Mouse (Mus musculus): ENCODE measurements around the gene Rab3il1.

Gene Rab3il1

GRCm38 (mm10) chr19:9982852-9983542, 18.5 kb upstream of the Rab3il1 start:
- DNase-seq (ENCODE audit: low read depth in 2 of 2, low spot score in 2 of 2), result no peak

- DNase-seq (ENCODE audit: low read depth in 2 of 2, low spot score in 2 of 2), result no peak
Observed at GRCm38 (mm10) chr19:9984111-9985055, 17.1 kb upstream of the Rab3il1 start.

GRCm38 (mm10) chr19:9985190-9985899, 16.1 kb upstream of the Rab3il1 start:
- DNase-seq (ENCODE audit: low read depth in 2 of 2, low spot score in 2 of 2), result no peak

- no peak for DNase-seq (ENCODE audit: low read depth in 2 of 2, low spot score in 2 of 2)
Observed at GRCm38 (mm10) chr19:9985900-9986421, 15.5 kb upstream of the Rab3il1 start.

- no peak for DNase-seq (ENCODE audit: low read depth in 2 of 2, low spot score in 2 of 2)
Observed at GRCm38 (mm10) chr19:9987192-9987591, 14.3 kb upstream of the Rab3il1 start.

GRCm38 (mm10) chr19:9987593-9987992, 13.9 kb upstream of the Rab3il1 start:
- DNase-seq (ENCODE audit: low read depth in 2 of 2, low spot score in 2 of 2), result no peak

GRCm38 (mm10) chr19:9989171-9989883, 12.1 kb upstream of the Rab3il1 start:
- peak; percentile 32 to 34 for DNase-seq (ENCODE audit: low read depth in 2 of 2, low spot score in 2 of 2)

- no peak for DNase-seq (ENCODE audit: low read depth in 2 of 2, low spot score in 2 of 2)
Observed at GRCm38 (mm10) chr19:9989884-9990256, 11.6 kb upstream of the Rab3il1 start.

- peak; percentile 79 to 85 for DNase-seq (ENCODE audit: low read depth in 2 of 2, low spot score in 2 of 2)
Observed at GRCm38 (mm10) chr19:9991304-9991703, 10.2 kb upstream of the Rab3il1 start.

GRCm38 (mm10) chr19:9992011-9992958, 9.2 kb upstream of the Rab3il1 start:
- DNase-seq (ENCODE audit: low read depth in 2 of 2, low spot score in 2 of 2), result no peak

GRCm38 (mm10) chr19:9993036-9993656, 8.3 kb upstream of the Rab3il1 start:
- DNase-seq (ENCODE audit: low read depth in 2 of 2, low spot score in 2 of 2), result peak; percentile 77 to 84

GRCm38 (mm10) chr19:9997204-9998062, 4.0 kb upstream of the Rab3il1 start:
- DNase-seq (ENCODE audit: low read depth in 2 of 2, low spot score in 2 of 2), result no peak

- DNase-seq (ENCODE audit: low read depth in 2 of 2, low spot score in 2 of 2), result no peak
Observed at GRCm38 (mm10) chr19:9998063-9998416, 3.4 kb upstream of the Rab3il1 start.

GRCm38 (mm10) chr19:9998736-9999486, 2.6 kb upstream of the Rab3il1 start:
- DNase-seq (ENCODE audit: low read depth in 2 of 2, low spot score in 2 of 2), result no peak

GRCm38 (mm10) chr19:10000330-10000729, 1.1 kb upstream of the Rab3il1 start:
- no peak for DNase-seq (ENCODE audit: low read depth in 2 of 2, low spot score in 2 of 2)

GRCm38 (mm10) chr19:10003696-10004095, 2.2 kb downstream of the Rab3il1 start:
- DNase-seq (ENCODE audit: low read depth in 2 of 2, low spot score in 2 of 2), result no peak

GRCm38 (mm10) chr19:10011408-10011807, 9.9 kb downstream of the Rab3il1 start:
- no peak for DNase-seq (ENCODE audit: low read depth in 2 of 2, low spot score in 2 of 2)
